Comparison of ENCODE assay signal across 13 mouse cellular contexts in genomic region chr4:34966336-34966957, GRCm38 (mm10).
DNase-seq lines count a peak whose midpoint lies in the region; TF ChIP-seq lines count a peak whose summit lies in the region.
"Had no signal": no experiment of that assay in that cellular context is flagged by ENCODE, and none has a peak within 500 bp of the region (broad histone marks: within the 10 kb centered on the region; RNA-seq: fewer than 3 reads in every experiment).

No protein-coding gene starts in this region.

- intact Hi-C loops in heart, postnatal 10 days (cut with DNase I), result no loop called here
- intact Hi-C loops in left cerebral cortex, postnatal 10 days (cut with DNase I), result no loop called here

- peak; percentile 87 for DNase-seq in heart, adult 11 months
- DNase-seq in heart, postnatal 10 days, result no peak
- peak; percentile 45 for DNase-seq in ovary, adult 18-20 months (ENCODE audit: low spot score)
- DNase-seq in ovary, postnatal 10 days (ENCODE audit: low spot score), result no peak
- DNase-seq in left cerebral cortex, postnatal 10 days (ENCODE audit: extremely low spot score in 1 of 2, low spot score in 2 of 2), result peak; percentile 42 to 45
- DNase-seq in right cerebral cortex, postnatal 25 days, result peak; percentile 62
- no peak for DNase-seq in cerebellum, adult 9-11 months
- DNase-seq in thymus, adult 2 months, result no peak
- DNase-seq: cerebellum, adult 18-20 months; thymus, postnatal 25 days had no signal

- TF ChIP-seq CTCF in thymus, adult 2 months (IDR thresholded peaks at IDR 0.05; ENCODE audit: borderline replicate concordance, control insufficient read depth, extremely low read depth, insufficient read depth, low read length, poor library complexity), result no peak

- no peak for TF ChIP-seq POLR2A in thymus, adult 2 months (IDR thresholded peaks at IDR 0.05; ENCODE audit: control insufficient read depth, extremely low read depth, insufficient read depth, low read length, poor library complexity)

- H3K36me3 ChIP-seq in thymus, adult 2 months (ENCODE audit: control insufficient read depth, insufficient read depth, low read length), result no peaks in the 10 kb centered on the region
- H3K36me3 ChIP-seq: embryonic facial prominence, embryonic 15.5 days had no signal

- H3K27ac ChIP-seq in thymus, adult 2 months (ENCODE audit: control insufficient read depth, insufficient read depth, low read length), result no peak overlapping the region
- H3K27ac ChIP-seq: embryonic facial prominence, embryonic 15.5 days; hindbrain, embryonic 14.5 days; macrophage had no signal

- no peaks in the 10 kb centered on the region for H3K27me3 ChIP-seq in thymus, adult 2 months (ENCODE audit: control insufficient read depth, insufficient read depth, low read length)
- H3K27me3 ChIP-seq: embryonic facial prominence, embryonic 15.5 days had no signal

- H3K4me3 ChIP-seq in thymus, adult 2 months (ENCODE audit: control insufficient read depth, insufficient read depth, low read length), result no peak overlapping the region
- H3K4me3 ChIP-seq: embryonic facial prominence, embryonic 15.5 days had no signal

- peaks cover 9% of the 10 kb centered on the region for H3K4me1 ChIP-seq in thymus, adult 2 months (replicated peaks; ENCODE audit: control insufficient read depth, insufficient read depth, low read length)
- H3K4me1 ChIP-seq: embryonic facial prominence, embryonic 15.5 days had no signal

- WGBS in thymus, adult 2 months, result 90% methylated on average over 8 of the region's 8 CpGs

Comparison
In these comparisons a context has a peak if more than half of its experiments do, and no peak if none do; other contexts are left out.
1. DNase-seq: peak in heart, adult 11 months (single experiment), ovary, adult 18-20 months (single experiment), left cerebral cortex, postnatal 10 days (2 of 2) and right cerebral cortex, postnatal 25 days (single experiment); none in heart, postnatal 10 days (0 of 2), ovary, postnatal 10 days (single experiment), cerebellum, adult 9-11 months (single experiment) and thymus, adult 2 months (single experiment).